Mouse (Mus musculus) 416B (cell line): ENCODE results near the gene Sorbs2.

ENCODE experiments used
- DNase-seq: peaks from one replicate; pipeline ENCODE4 v3.0.0; 2011; ENCODE audit warnings: low read depth

Gene Sorbs2

DNA sequence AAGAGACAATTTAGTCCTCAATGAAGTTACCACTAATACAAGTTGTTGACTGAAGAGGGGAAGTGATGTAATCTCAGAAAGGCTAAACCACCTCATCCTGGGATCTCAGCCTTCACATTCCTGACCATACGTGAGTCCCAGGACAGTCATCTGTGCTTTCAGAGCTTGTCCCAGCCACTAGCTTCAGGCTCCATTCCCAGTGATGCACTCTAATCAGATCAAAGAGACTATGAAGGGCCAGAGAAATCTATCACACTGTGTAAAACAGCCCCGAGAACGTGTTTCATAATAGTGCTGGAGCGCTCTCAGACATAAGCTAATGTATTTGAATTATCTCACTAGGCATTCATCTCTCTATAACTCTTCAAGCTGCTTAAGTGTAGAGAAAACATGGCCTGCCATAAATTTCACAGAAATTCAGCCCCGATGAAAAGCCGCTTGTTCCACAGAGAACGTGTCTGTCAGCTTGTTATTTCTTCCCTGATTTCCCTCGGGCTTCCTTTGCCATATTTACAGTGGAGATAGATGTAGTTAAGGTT is 175.3 kb downstream of the Sorbs2 start:
- no peak for DNase-seq

DNA sequence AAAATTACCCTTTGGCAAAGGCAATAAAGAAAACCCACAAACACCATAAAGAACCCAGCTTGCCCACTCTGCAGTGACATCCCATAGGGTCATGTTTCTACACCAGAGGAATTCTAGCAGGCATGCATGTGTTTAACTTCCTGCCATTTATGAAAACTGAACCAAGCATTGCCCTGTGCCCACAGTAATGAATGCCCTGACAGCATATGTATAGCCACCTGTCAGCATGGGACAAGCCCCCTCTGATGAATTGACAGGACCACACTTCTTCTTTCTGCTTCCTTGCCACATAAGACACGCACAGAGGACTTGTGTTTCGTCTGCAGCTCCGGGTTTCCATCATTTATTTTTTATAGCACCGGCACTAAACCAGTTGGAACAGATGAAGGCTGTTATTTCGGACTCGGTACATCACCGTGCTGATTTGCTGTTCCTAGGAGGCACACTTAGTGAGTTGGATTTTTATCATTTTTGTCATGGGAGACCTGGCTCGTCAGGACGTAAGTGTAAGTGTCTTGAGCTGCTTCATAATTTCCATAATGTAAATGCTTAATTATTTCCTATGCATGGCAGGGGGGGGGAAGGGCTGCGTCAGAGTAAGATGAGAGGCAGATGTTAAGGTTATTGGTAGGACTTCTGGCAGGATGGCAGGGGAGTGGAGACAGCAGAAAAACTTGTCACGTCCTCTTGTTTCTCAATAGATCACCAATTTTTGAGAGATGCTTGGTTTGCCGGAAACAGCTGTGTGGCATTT is 180.5 kb downstream of the Sorbs2 start:
- no peak for DNase-seq

DNA sequence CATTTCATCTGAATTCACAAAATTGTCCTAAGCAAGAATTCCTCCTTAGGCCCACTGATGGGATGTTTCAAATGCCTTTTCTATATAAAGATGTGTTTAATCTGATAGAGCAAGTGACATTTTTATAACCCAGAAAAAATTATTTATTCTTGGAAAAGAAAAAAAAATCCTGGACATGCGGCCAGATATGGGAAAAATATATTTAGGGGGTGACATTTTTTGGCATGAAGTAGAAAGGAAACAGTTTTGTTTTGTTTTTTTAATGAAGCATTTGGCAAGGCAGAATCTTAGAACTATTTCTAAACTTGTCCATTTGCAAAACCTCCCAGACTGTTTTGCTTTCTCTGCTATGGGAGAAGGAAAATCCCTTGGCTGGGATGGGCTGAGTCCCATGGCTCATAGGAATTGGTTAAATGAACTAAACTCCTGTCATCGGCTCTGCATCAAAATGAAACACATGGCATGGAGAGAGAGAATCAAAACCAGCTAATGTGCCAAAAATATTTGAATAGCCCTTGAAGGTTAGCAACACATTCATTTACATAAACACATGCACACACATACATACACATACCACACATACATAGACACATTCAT is 182.1 kb downstream of the Sorbs2 start:
- DNase-seq, result no peak

DNA sequence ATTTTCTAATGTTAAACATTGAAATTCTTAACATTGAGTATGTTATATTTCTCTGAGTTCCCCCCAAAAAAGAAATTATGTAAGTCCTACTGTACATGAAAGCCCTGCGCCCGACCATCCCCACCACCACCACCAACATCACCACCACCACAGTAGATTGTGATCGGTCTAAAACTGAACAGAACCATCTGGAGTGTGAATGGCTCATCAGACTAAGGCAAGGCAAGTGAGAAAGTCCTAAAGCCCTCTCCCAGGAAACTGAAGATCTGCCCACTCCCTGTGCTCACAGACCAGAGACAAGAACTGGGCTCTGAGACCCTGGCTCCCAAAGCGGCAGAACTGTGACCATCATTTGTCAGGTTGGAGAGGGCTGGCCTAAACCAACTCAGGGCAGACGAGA is 192.5 kb downstream of the Sorbs2 start:
- no peak for DNase-seq

DNA sequence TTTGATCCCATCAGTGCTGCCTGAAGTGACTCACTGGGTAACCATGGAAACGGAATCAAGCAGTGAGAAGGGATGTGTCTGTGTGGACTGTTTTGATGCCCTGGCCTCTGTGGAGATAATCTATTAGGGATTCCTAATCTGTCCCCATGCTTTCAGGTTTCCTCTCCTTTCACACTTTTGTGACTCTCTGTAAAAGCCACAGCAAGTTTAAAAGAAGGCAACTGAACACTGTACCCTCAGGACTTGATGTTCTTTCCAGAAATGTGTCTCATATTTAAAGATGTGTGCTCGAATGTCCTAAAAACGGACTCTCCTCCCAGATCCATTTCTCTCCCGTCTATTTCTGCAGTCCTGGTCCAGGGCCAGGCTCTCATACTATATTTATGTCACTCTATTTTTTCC is 196.1 kb downstream of the Sorbs2 start:
- no peak for DNase-seq

DNA sequence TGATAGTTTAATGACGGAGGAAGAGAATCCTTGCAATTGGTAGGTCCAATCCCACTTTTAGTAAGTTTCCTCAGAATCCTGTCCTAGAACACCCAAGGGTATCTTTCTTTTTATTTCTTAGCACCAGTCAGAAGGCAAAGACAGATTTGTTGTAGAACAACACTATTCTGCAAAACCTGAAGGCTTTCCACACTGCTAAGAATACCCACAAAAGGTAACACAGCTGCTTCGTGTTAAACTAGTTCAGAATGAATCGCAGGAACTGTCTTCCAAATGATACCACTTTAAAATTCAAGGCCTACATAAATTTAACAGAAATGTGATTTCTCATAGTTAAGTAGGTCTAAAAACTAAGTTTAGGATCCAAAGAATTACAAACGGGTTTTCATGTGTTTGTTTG is 201.5 kb downstream of the Sorbs2 start:
- no peak for DNase-seq

DNA sequence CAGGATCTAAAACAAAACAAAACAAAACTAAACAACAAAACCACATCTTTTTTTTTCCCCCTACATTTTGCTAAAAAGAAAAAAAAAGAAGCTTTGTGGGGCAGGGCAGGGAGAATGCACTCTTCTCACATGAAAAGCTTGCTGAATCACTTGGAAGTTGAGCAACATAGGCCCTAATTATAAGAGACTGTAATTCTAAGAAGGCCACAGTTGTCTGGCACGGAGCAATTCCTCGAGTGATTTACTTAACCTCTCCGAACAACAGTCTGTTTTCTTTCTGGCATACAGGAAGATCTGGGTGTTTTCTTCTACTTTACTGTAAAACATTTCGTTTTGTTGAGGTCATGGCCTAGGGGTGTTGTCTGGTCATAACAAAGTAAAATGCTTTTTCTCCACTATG is 202.1 kb downstream of the Sorbs2 start:
- DNase-seq, result no peak

DNA sequence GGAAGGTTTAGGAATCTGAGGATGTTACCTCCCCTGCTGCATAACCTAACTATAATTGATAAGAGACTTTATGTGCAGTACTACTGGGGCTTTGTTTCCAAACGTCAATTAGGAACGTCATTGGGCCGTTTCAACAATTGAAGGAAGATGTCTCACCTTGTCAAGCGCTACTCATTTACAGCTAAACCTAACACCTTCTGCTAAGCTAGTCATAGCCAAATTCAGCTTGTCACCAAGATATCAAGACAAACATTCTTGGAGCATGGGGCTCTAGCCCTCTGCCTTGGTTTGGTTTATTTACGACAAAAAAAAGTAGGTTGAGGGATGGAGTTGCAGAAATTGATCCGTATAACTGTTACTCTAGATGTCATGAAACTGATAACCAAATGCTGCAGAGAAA is 205.0 kb downstream of the Sorbs2 start:
- no peak for DNase-seq

DNA sequence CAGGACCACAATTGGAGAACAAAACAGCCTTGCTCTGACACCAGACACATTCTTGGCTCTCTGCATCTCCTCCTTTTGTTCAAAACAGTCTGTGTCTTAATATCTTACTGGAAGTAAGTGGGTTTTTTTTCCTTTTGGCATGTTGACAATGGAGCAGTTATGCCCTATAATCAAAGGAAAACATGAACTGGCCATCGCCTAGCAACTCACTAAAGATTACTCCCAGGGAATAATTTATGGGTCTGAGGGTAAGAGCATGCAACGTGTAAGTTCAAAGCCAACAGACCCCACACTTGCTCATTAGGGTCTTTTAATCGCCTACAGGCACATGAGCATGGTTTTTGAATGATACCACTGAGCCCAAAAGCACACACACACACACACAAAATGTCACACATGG is 207.2 kb downstream of the Sorbs2 start:
- DNase-seq, result no peak

DNA sequence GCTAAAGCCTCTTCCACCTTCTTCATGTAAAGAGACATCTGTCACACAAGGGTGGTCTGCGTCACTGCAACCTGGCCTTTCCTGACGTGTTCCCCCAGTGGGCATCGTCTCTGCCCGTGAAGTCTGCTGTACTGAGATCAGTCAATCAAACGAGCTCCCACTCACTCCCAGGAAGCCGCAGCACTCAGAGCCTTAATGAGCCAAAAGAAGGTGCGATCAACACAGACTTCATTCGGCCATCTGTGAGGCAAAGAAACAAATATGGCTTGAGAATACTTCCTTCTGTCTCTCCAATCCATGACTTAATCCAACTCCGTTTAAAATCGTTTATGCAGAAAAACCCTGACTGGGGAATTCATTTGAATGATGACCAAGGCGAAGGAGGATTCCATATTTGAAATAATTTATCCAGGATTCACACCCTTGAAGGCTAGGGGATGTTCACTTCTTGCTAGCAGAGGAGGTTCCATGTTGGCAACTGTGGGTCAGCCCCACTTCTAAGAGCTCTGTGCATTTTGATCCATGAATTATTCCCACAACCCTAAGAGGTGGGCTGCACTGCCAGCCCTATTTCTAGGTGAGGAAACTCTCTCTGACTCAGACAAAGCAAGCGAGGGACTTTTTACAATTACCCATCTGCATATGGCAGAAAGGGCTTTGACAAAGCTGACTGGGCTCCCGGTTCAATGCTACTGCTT is 207.9 kb downstream of the Sorbs2 start:
- no peak for DNase-seq

DNA sequence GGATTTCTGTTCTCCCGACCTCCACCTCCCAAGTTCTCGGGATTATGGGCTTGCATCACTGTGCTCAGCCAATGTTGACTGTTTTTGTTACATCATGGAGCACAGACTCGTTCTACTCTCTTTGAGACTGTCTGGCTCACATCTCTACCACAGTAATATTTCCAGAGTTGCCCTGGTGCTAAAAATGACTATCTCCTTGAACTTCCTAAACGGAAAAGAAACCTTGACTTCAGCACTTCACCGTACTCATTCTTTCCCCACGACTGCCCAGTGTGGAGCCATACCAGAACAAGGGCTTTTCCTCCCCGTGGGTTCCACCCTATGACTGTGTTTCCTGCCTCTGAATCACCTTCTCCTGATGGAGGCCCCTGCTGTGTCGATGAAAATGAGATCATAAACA is 212.2 kb downstream of the Sorbs2 start:
- no peak for DNase-seq

DNA sequence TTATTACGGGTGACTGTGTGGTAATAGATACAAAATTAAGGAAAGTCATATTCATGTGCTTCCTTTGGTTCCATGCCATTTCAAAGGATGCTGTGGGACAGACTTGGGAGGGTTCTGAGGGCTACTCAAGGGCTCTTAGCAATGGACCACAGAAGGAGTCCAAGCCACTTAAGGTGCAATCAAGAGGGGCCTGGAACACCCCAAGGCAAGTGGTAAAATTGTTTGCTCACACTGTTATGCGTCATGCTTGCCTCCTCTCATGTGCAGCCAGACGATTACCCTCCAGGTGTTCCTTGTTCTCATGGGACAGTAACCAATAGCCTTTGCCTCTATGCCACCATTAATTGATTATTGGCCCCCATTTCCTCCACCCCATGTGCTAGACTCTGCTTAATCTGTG is 216.6 kb downstream of the Sorbs2 start:
- no peak for DNase-seq

DNA sequence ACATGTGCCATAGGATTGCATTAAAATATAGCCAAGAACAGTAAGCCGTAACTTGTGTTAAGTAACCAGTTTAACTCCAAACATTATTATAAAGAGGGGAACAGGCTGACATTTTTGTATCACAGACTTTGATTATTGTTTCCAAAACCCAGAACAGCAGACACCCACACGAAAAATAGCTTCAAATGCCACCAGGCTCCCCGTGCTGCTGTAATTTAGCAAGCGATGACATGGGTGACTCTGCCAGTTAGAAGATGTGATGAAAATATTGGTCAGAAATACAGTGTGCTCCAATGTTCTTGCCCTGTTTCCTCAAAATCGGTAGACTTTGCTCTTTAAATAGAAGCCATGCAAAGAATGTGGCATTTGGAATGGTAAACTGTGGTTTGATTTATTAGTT is 217.7 kb downstream of the Sorbs2 start:
- no peak for DNase-seq

DNA sequence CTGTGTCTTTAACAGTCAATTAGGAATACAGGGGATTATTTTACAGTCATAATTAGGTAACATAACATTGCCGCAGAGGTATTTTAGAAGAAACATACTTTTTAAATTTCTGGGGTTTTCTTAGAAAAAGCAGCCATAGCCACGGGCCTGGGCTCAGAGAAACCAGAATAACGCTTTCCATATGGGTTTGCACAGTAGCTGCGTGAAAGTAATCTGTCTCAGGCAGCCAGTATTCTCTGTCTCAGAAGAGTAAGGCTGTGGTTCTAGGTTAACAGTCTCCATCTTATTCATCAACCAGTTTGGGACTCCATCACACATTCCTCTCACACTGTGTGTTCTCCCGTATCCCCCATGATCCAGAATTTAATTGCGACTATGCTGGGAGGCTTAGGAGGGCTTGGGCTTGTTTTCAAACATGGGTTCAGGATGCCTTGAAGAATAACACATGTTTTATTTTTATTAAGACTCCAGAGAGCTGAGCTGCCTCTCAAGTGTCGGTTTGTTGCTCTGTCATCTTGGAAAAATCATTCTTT is 222.3 kb downstream of the Sorbs2 start:
- no peak for DNase-seq

DNA sequence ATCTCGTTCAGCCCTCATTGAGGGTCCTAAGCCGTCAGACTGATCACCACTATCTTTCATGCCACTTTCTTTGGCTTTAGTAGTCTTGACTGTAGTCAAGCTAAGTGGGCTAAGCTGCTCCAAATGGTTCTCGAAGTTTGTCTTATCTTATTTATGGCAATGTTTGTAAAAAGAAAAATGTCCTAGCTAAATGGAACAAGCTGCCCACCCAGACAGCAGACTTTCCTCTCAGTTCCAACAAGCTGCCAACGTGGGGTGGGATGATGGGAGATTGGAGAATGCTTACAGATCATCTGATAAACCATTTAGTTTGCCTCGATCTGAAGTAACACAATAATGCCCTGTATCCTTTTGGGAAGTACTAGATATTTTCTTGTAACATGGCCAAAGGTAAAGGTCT is 223.2 kb downstream of the Sorbs2 start:
- DNase-seq, result no peak

DNA sequence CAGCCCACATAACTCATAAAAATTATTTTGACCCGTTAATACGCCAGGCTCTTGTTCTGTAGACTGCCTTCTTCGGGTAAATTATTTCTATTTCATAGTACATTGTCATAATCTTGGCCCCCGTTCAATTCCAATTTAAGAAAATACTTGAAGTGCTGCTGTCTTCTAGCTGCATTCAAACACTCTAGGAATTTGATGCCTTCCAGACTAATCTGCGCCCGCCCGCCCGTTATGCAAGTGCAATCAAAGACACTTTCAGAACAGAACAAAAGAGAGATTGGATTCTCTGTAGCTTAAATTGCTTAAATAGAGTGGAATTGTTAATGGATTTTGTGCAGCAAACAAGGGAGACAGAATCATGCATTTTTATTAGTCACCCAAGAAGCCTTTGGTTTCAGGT is 226.5 kb downstream of the Sorbs2 start:
- no peak for DNase-seq

DNA sequence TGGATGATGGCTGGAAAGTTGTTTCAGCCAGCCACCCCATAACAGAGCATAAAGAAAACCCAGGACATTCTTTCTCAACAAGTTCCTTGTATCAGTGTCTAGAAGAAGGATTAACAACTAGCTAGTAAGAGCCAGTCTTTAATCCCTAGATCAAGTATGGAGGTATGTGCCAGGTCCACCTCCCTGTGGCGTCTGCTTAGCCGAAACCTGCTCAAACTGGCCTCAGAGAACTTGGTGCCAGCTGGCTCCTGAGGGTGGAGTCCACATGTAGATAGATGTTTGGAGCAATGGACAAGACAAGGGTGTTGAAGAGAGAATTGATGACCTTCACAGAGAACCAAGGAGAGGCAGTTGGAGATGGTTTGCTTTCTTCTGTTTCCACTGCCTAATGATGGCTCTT is 229.7 kb downstream of the Sorbs2 start:
- DNase-seq, result no peak

DNA sequence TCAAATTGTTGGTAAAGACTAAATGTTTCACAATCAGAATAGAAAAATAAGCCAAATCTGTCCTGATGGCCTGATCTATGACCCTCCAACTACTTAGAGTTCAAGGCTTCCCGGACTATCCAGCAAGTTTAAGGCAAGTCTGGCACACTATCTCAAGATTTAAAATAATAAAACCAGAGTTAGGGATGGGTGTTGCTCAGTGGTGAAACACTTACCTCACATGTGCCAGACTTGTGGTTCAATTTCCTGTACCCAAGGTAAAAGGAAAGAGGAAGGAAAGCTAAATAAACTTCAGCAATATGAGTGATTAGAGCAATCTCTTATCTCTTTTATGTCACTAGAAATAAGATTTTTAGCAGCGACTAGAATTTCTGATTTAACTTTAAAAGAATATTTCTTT is 235.7 kb downstream of the Sorbs2 start:
- no peak for DNase-seq

DNA sequence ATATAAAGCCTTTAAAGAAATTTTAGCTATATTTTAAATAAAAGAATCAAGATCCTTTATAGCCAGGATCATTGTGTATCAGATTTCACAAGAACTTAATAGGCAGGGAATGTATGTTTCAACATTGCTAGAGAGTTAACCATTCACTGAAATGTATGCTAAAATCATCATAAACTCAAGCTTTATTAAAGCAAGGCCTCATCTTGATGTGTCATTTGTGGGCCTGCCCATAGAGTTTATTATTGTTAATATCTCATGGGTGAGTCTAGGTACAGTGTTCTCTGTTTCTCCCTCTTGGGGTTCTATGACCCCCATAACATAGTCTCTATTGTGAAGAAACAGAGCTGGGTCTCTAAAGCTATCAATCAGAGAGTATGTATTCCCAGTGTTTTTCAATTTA is 236.2 kb downstream of the Sorbs2 start:
- no peak for DNase-seq

DNA sequence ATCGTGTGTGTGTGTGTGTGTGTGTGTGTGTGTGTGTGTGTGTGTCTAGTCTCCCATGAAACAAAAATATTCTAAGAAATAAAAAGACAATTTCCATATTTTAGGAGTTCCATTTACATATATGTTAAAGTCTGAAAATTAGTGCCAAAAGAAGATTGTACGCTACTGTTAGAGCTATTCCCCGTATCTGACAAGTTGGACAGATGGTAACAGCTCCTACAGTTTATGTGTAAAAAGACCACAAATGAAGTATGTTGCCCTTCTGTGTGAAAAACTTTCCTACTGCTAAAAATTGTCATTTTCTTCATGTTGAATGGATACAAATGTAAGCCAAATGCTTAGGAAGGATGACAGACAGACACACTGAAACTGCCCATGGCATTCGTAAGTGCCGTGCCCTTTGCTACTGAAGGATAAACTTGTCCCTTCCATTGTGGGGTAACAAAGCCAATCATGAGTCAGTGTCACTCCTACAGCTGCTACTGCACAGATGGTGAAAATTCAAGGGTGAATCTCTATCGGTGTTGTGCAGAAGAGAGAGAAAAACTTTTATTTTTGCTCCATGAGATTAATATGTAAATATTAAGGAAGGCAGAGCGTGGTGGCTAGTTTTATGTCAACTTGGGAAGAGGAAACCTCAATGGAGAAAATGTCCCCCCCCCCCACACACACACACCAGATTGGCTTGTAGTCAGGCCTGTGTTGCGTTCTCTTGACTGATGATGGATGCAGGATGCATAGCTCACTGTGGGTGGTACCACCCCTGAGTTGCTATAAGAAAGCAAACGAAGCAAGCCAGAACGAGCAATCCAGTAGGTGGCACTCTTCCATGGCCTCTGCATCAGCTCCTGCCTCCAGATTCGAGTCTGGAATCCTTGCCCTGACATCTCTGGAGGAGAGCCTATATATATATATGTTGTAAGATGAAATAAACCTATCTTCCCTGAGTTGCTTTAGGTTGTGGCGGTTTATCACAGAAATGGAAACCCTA is 244.2 kb downstream of the Sorbs2 start:
- DNase-seq, result no peak

DNA sequence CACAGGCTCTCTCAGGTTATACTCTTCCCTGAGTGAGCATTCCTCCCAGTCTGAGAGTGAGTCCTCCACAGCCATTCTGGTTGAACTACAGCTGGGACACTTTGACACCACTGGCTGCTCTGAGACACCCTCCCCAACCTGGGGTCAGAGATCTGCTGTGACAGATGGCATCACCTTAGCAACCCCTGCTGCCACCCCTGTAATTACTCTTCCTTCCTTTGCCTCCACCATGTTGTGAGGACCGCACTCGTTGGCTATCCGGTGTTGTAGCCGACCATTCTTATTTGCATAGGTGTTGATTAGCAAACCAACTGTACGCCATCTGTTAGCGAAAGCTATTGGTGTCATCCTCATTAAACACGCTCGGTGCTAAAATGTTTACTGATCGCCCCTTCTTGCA is 247.9 kb downstream of the Sorbs2 start:
- no peak for DNase-seq

DNA sequence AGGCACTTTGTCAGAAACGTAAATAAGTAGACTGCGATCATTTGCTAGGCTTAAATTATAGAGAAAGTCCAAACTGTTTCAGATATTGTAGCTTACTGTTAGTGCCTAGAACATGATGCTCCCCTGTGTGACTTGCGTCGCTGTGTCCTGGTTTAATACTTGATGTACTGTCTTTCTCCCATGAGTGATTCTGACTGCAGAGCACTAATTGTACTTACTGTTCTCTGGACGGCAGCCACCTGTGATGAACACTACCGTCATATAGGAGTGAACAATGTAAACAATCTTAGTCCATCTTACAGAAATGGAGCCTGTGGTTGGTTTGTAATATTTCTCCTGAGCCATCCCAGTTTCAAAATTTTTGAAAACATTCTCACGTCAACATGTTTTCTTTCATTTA is 248.4 kb downstream of the Sorbs2 start:
- no peak for DNase-seq
